Mouse (Mus musculus) bone marrow, adult 2 months (tissue): ENCODE data around the gene Mettl16.

Source experiments
- CTCF ChIP-seq: fragments of 200-500 bp; IDR thresholded peaks from 2 replicates; pipeline ENCODE4 v1.5.1; 2011; ENCODE audit warnings: low read length, control low read depth; ENCODE audit not compliant: control insufficient read depth, insufficient read depth
- POLR2A ChIP-seq: fragments of 200-500 bp; IDR thresholded peaks from 2 replicates; pipeline ENCODE4 v1.6.1; 2011; ENCODE audit warnings: low read depth, mild to moderate bottlenecking, control low read depth, low read length, borderline replicate concordance; ENCODE audit not compliant: control insufficient read depth

DNA sequence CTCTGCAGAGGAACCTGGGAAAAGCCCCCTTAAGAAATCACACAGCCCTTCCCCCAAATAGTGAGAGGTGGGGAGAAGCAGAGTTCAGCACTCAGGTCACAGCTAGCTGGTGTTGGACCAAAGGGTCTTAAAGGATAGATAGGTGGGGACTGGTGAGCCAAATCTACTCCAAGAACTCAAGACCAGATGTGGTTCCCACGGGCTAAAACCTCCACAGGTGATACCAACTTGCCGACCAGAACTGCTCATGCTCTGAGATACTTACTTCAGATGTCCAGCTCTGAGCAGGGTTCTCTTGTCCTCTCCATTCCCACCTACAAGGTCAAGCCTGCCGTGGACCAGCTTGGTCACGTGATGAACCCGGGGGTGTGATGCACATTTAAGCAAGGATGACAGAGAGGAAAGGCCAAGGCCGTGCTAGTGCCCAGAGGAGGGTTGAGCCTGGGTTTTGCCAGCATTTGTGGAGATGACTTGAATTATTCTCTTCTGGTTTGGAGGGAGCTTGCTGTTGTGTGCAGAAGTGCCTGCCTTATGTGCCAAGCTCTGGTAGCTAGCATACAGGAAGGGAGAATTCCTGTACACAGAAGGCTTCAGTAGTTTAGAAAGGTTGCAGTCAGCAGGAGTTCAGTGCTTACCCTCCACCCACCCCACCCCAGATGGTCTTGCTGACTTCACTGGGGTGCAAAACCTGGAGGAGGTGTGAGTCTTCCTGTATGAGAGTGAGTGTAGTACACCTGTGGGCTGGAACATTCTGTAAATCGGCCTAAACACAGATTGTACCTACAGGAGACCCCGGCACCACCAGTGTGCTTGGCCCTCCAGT, 63.1 kb downstream of the Mettl16 start:
- TF ChIP-seq POLR2A (no peak), CTCF (no peak)
